Mouse (Mus musculus): ENCODE data around the gene F5. TPM values are rescaled to one million over a fixed set of nuclear protein-coding genes. Genes with fewer than 3 reads are reported as not detected.

Gene F5
- polyA plus RNA-seq, 1 experiment from 2014 or later: 0.20 TPM

GRCm38 (mm10) chr1:164139464-164139863 is 12.2 kb upstream of the F5 start:
- no peak for ATAC-seq
- H3K27ac ChIP-seq (ENCODE audit: low read length): no peak overlapping the region
- H3K4me1 ChIP-seq (ENCODE audit: control insufficient read depth, insufficient read depth, low read length): no peaks in the 10 kb centered on the region
- H3K4me2 ChIP-seq (ENCODE audit: low read length): no peak overlapping the region
- no peaks in the 10 kb centered on the region for H3K27me3 ChIP-seq (ENCODE audit: control insufficient read depth, insufficient read depth, low read depth, low read length)
- H3K36me3 ChIP-seq (ENCODE audit: control insufficient read depth, insufficient read depth, low read length): no peaks in the 10 kb centered on the region
- H3K9ac ChIP-seq (ENCODE audit: low read depth, low read length): no peak overlapping the region
- no peak overlapping the region for H3K4me3 ChIP-seq (ENCODE audit: low read depth, low read length)
- WGBS: 82% methylated on average over 4 of the region's 4 CpGs
- no peaks in the 10 kb centered on the region for H3K9me3 ChIP-seq (replicated peaks; ENCODE audit: control insufficient read depth, low read length, poor library complexity, severe bottlenecking)

- H3K4me3 ChIP-seq (ENCODE audit: low read depth, low read length): no peak overlapping the region
- no peaks in the 10 kb centered on the region for H3K9me3 ChIP-seq (replicated peaks; ENCODE audit: control insufficient read depth, low read length, poor library complexity, severe bottlenecking)
- no peak overlapping the region for H3K27ac ChIP-seq (ENCODE audit: low read length)
- no peaks in the 10 kb centered on the region for H3K4me1 ChIP-seq (ENCODE audit: control insufficient read depth, insufficient read depth, low read length)
- H3K36me3 ChIP-seq (ENCODE audit: control insufficient read depth, insufficient read depth, low read length): no peaks in the 10 kb centered on the region
- no peak for ATAC-seq
- no peaks in the 10 kb centered on the region for H3K27me3 ChIP-seq (ENCODE audit: control insufficient read depth, insufficient read depth, low read depth, low read length)
- 99% methylated on average over 7 of the region's 7 CpGs for WGBS
- H3K9ac ChIP-seq (ENCODE audit: low read depth, low read length): no peak overlapping the region
- no peak overlapping the region for H3K4me2 ChIP-seq (ENCODE audit: low read length)
Measured at GRCm38 (mm10) chr1:164149083-164149482, 2.6 kb upstream of the F5 start.

GRCm38 (mm10) chr1:164152836-164153235 is 1.2 kb downstream of the F5 start:
- H3K4me3 ChIP-seq (ENCODE audit: low read depth, low read length): no peak overlapping the region
- H3K4me1 ChIP-seq (ENCODE audit: control insufficient read depth, insufficient read depth, low read length): no peaks in the 10 kb centered on the region
- WGBS: 91% methylated on average over 5 of the region's 5 CpGs
- H3K36me3 ChIP-seq (ENCODE audit: control insufficient read depth, insufficient read depth, low read length): no peaks in the 10 kb centered on the region
- no peak overlapping the region for H3K27ac ChIP-seq (ENCODE audit: low read length)
- no peak overlapping the region for H3K9ac ChIP-seq (ENCODE audit: low read depth, low read length)
- no peak for ATAC-seq
- no peak overlapping the region for H3K4me2 ChIP-seq (ENCODE audit: low read length)
- no peaks in the 10 kb centered on the region for H3K27me3 ChIP-seq (ENCODE audit: control insufficient read depth, insufficient read depth, low read depth, low read length)
- H3K9me3 ChIP-seq (replicated peaks; ENCODE audit: control insufficient read depth, low read length, poor library complexity, severe bottlenecking): no peaks in the 10 kb centered on the region

GRCm38 (mm10) chr1:164154983-164155382 is 3.3 kb downstream of the F5 start:
- H3K4me1 ChIP-seq (ENCODE audit: control insufficient read depth, insufficient read depth, low read length): no peaks in the 10 kb centered on the region
- H3K27ac ChIP-seq (ENCODE audit: low read length): no peak overlapping the region
- 81% methylated on average over 3 of the region's 3 CpGs for WGBS
- H3K9me3 ChIP-seq (replicated peaks; ENCODE audit: control insufficient read depth, low read length, poor library complexity, severe bottlenecking): no peaks in the 10 kb centered on the region
- H3K27me3 ChIP-seq (ENCODE audit: control insufficient read depth, insufficient read depth, low read depth, low read length): no peaks in the 10 kb centered on the region
- no peak for ATAC-seq
- no peaks in the 10 kb centered on the region for H3K36me3 ChIP-seq (ENCODE audit: control insufficient read depth, insufficient read depth, low read length)
- H3K9ac ChIP-seq (ENCODE audit: low read depth, low read length): no peak overlapping the region
- H3K4me2 ChIP-seq (ENCODE audit: low read length): no peak overlapping the region
- H3K4me3 ChIP-seq (ENCODE audit: low read depth, low read length): no peak overlapping the region

- WGBS: 78% methylated on average over 4 of the region's 4 CpGs
- H3K9ac ChIP-seq (ENCODE audit: low read depth, low read length): no peak overlapping the region
- H3K9me3 ChIP-seq (replicated peaks; ENCODE audit: control insufficient read depth, low read length, poor library complexity, severe bottlenecking): no peaks in the 10 kb centered on the region
- no peak overlapping the region for H3K4me3 ChIP-seq (ENCODE audit: low read depth, low read length)
- no peaks in the 10 kb centered on the region for H3K4me1 ChIP-seq (ENCODE audit: control insufficient read depth, insufficient read depth, low read length)
- no peak overlapping the region for H3K4me2 ChIP-seq (ENCODE audit: low read length)
- no peaks in the 10 kb centered on the region for H3K36me3 ChIP-seq (ENCODE audit: control insufficient read depth, insufficient read depth, low read length)
- no peak for ATAC-seq
- no peak overlapping the region for H3K27ac ChIP-seq (ENCODE audit: low read length)
- H3K27me3 ChIP-seq (ENCODE audit: control insufficient read depth, insufficient read depth, low read depth, low read length): no peaks in the 10 kb centered on the region
Measured at GRCm38 (mm10) chr1:164158571-164158970, 6.9 kb downstream of the F5 start.

GRCm38 (mm10) chr1:164159781-164160180 is 8.1 kb downstream of the F5 start:
- no peaks in the 10 kb centered on the region for H3K9me3 ChIP-seq (replicated peaks; ENCODE audit: control insufficient read depth, low read length, poor library complexity, severe bottlenecking)
- 88% methylated on average over 2 of the region's 2 CpGs for WGBS
- no peak overlapping the region for H3K27ac ChIP-seq (ENCODE audit: low read length)
- no peaks in the 10 kb centered on the region for H3K27me3 ChIP-seq (ENCODE audit: control insufficient read depth, insufficient read depth, low read depth, low read length)
- H3K4me3 ChIP-seq (ENCODE audit: low read depth, low read length): no peak overlapping the region
- H3K9ac ChIP-seq (ENCODE audit: low read depth, low read length): no peak overlapping the region
- no peaks in the 10 kb centered on the region for H3K4me1 ChIP-seq (ENCODE audit: control insufficient read depth, insufficient read depth, low read length)
- H3K4me2 ChIP-seq (ENCODE audit: low read length): no peak overlapping the region
- no peaks in the 10 kb centered on the region for H3K36me3 ChIP-seq (ENCODE audit: control insufficient read depth, insufficient read depth, low read length)
- ATAC-seq: no peak

DNA sequence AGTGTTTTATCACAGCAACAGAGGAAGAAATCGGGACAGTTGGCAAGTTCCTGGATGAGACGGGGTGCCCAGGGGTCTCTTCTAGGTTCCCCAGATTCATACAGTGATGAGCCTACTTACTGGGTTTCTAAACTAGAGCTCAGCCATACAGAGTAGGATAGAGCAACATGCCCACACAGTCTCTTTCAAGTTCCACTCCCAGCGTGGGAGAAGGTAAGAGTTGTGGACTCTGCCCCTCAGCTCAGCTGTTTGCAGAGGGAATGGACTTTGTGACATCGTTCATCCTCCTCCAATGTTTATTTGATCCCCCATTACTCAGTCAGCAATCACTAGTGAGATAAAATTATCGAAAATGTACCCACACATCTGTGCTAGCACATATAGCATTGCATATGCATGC is 11.1 kb downstream of the F5 start:
- ATAC-seq: no peak
- 85% methylated on average over 5 of the region's 5 CpGs for WGBS

DNA sequence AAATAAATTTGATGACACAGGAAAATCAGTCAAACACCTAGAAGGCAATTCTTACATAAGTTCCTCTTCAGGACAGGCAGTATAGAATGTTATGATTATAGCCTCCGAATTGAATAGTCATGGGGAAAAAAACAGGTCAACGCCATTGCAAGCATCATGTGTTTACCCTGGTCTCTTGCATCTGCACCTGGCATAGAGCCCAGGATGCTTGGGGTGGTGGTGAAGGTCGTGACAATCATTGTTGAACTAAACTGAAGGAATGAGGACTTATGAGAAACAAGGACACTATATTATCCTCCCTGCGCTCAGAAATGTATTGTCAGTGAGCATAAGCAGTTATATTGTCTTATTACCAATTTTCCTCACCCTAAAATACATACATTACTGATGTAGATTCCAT is 17.2 kb downstream of the F5 start:
- Histone ChIP-seq H3K27me3 (ENCODE audit: control insufficient read depth, insufficient read depth, low read depth, low read length) (no peaks in the 10 kb centered on the region), H3K4me1 (ENCODE audit: control insufficient read depth, insufficient read depth, low read length) (no peaks in the 10 kb centered on the region), H3K36me3 (ENCODE audit: control insufficient read depth, insufficient read depth, low read length) (no peaks in the 10 kb centered on the region), H3K4me3 (ENCODE audit: low read depth, low read length) (no peak overlapping the region), H3K9me3 (replicated peaks; ENCODE audit: control insufficient read depth, low read length, poor library complexity, severe bottlenecking) (no peaks in the 10 kb centered on the region), H3K27ac (ENCODE audit: low read length) (no peak overlapping the region), H3K4me2 (ENCODE audit: low read length) (no peak overlapping the region), H3K9ac (ENCODE audit: low read depth, low read length) (no peak overlapping the region)
- ATAC-seq: no peak
- 78% methylated on average over 4 of the region's 4 CpGs for WGBS

More for the DNA sequence above, 11.1 kb downstream of the F5 start:
- no peaks in the 10 kb centered on the region for H3K36me3 ChIP-seq (ENCODE audit: control insufficient read depth, insufficient read depth, low read length)
- no peak overlapping the region for H3K9ac ChIP-seq (ENCODE audit: low read depth, low read length)
- H3K4me1 ChIP-seq (ENCODE audit: control insufficient read depth, insufficient read depth, low read length): no peaks in the 10 kb centered on the region
- H3K4me3 ChIP-seq (ENCODE audit: low read depth, low read length): no peak overlapping the region
- H3K4me2 ChIP-seq (ENCODE audit: low read length): no peak overlapping the region
- H3K9me3 ChIP-seq (replicated peaks; ENCODE audit: control insufficient read depth, low read length, poor library complexity, severe bottlenecking): no peaks in the 10 kb centered on the region
- no peak overlapping the region for H3K27ac ChIP-seq (ENCODE audit: low read length)
- H3K27me3 ChIP-seq (ENCODE audit: control insufficient read depth, insufficient read depth, low read depth, low read length): no peaks in the 10 kb centered on the region

DNA sequence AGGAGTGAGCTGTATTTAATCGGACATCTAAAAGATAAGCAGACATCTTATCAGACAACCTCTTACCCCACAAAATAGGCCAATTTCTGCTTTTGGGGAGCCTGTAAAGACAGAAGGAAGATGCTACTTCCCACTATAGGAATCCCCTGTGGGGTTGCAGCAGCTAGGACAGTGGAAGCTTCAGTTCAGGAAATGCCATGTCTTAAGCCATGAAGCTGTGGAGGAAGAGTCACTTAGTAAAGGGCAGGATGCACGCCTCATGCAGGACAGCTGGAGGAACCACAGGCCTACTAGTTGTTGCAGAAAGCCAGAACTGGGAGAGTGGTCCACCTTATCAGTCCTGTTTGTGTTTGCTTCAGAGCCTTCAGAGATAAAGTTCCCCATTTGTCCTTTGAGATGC is 18.8 kb downstream of the F5 start:
- H3K9ac ChIP-seq (ENCODE audit: low read depth, low read length): no peak overlapping the region
- H3K4me1 ChIP-seq (ENCODE audit: control insufficient read depth, insufficient read depth, low read length): no peaks in the 10 kb centered on the region
- H3K4me3 ChIP-seq (ENCODE audit: low read depth, low read length): no peak overlapping the region
- 93% methylated on average over 2 of the region's 2 CpGs for WGBS
- no peak overlapping the region for H3K27ac ChIP-seq (ENCODE audit: low read length)
- no peaks in the 10 kb centered on the region for H3K27me3 ChIP-seq (ENCODE audit: control insufficient read depth, insufficient read depth, low read depth, low read length)
- no peaks in the 10 kb centered on the region for H3K9me3 ChIP-seq (replicated peaks; ENCODE audit: control insufficient read depth, low read length, poor library complexity, severe bottlenecking)
- ATAC-seq: no peak
- H3K36me3 ChIP-seq (ENCODE audit: control insufficient read depth, insufficient read depth, low read length): no peaks in the 10 kb centered on the region
- H3K4me2 ChIP-seq (ENCODE audit: low read length): no peak overlapping the region

GRCm38 (mm10) chr1:164173145-164173544 is 21.5 kb downstream of the F5 start:
- Histone ChIP-seq H3K4me2 (ENCODE audit: low read length) (no peak overlapping the region), H3K4me1 (ENCODE audit: control insufficient read depth, insufficient read depth, low read length) (no peaks in the 10 kb centered on the region), H3K9ac (ENCODE audit: low read depth, low read length) (no peak overlapping the region), H3K36me3 (ENCODE audit: control insufficient read depth, insufficient read depth, low read length) (no peaks in the 10 kb centered on the region), H3K27me3 (ENCODE audit: control insufficient read depth, insufficient read depth, low read depth, low read length) (no peaks in the 10 kb centered on the region), H3K27ac (ENCODE audit: low read length) (no peak overlapping the region), H3K4me3 (ENCODE audit: low read depth, low read length) (no peak overlapping the region), H3K9me3 (replicated peaks; ENCODE audit: control insufficient read depth, low read length, poor library complexity, severe bottlenecking) (no peaks in the 10 kb centered on the region)
- no peak for ATAC-seq
- WGBS: 83% methylated on average over 4 of the region's 4 CpGs
